Mouse (Mus musculus): ENCODE data around the gene Cysrt1. TPM values are rescaled to one million over a fixed set of nuclear protein-coding genes. Genes with fewer than 3 reads are reported as not detected.
"Not testable (repeated sequence)": the region's sequence is repeated elsewhere in the genome, so short reads cannot be mapped to it uniquely, and the experiment has no call there.

The Cysrt1 gene
- polyA plus RNA-seq, 1 experiment from 2014 or later: 0.24 TPM

- Histone ChIP-seq H3K27ac (ENCODE audit: low read depth, low read length) (peak overlapping the region; percentile 62), H3K27me3 (replicated peaks; ENCODE audit: control insufficient read depth, insufficient read depth, low read length) (no peaks in the 10 kb centered on the region; the same call in 1 of the 2 replicates), H3K4me2 (ENCODE audit: low read length) (peak overlapping the region; percentile 99), H3K36me3 (ENCODE audit: control insufficient read depth, insufficient read depth, low read length) (no peaks in the 10 kb centered on the region), H3K4me3 (ENCODE audit: low read length) (peak overlapping the region; percentile 83), H3K4me1 (ENCODE audit: control insufficient read depth, insufficient read depth, low read depth, low read length) (peaks cover 41% of the 10 kb centered on the region), H3K9me3 (ENCODE audit: control insufficient read depth, low read length) (no peaks in the 10 kb centered on the region), H3K9ac (ENCODE audit: low read depth, low read length) (peak overlapping the region; percentile 46; the same call in 1 of the 2 replicates)
- WGBS: 43% methylated on average over 10 of the region's 12 CpGs
- ATAC-seq: no peak
Observed at GRCm38 (mm10) chr2:25261870-25262269, 19.6 kb upstream of the Cysrt1 start.

DNA sequence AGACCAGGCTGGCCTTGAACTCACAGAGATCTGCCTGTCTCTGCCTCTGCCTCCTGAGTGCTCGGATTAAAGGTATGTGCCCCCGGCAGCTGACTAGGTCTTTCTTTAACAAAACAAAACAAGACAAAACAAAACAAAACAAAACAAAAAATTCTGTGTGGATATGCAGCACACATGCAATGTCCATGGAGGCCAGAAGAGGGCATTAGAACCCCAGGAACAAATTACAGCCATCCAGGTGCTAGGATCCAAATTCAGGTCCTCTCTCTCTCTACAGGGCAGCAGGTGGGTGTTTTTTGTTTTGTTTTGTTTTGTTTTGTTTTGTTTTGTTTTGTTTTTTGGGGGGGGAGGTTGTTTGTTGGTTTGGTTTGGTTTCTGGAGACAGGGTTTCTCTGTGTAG lies 16.6 kb upstream of the Cysrt1 start:
- ATAC-seq: no peak
- H3K9me3 ChIP-seq (ENCODE audit: control insufficient read depth, low read length): no peaks in the 10 kb centered on the region
- no peak overlapping the region for H3K9ac ChIP-seq (ENCODE audit: low read depth, low read length)
- H3K4me3 ChIP-seq (ENCODE audit: low read length): no peak overlapping the region
- H3K4me2 ChIP-seq (ENCODE audit: low read length): no peak overlapping the region
- no peak overlapping the region for H3K27ac ChIP-seq (ENCODE audit: low read depth, low read length)
- 44% methylated on average over 2 of the region's 2 CpGs for WGBS
- H3K27me3 ChIP-seq (replicated peaks; ENCODE audit: control insufficient read depth, insufficient read depth, low read length): no peaks in the 10 kb centered on the region
- H3K4me1 ChIP-seq (ENCODE audit: control insufficient read depth, insufficient read depth, low read depth, low read length): peaks cover 27% of the 10 kb centered on the region
- H3K36me3 ChIP-seq (ENCODE audit: control insufficient read depth, insufficient read depth, low read length): no peaks in the 10 kb centered on the region

DNA sequence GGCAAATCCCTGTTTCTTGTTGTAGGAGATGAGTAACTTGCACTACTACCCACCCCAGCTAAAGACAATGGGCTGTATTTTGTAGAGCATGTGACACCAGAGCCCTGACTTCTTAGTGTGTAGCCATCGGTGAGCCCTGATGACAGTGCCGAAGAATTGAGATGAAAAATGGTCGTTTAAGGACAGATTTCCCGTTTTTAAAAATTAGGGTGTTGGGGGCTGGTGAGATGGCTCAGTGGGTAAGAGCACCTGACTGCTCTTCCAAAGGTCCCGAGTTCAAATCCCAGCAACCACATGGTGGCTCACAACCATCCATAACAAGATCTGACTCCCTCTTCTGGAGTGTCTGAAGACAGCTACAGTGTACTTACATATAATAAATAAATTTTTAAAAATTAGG lies 15.0 kb upstream of the Cysrt1 start:
- WGBS: 91% methylated on average over 5 of the region's 5 CpGs

GRCm38 (mm10) chr2:25256443-25257109 lies 14.3 kb upstream of the Cysrt1 start:
- not testable (repeated sequence) for H3K27ac ChIP-seq (ENCODE audit: low read depth, low read length); H3K27me3 ChIP-seq (replicated peaks; ENCODE audit: control insufficient read depth, insufficient read depth, low read length); H3K9ac ChIP-seq (ENCODE audit: low read depth, low read length); ATAC-seq; H3K9me3 ChIP-seq (ENCODE audit: control insufficient read depth, low read length); H3K36me3 ChIP-seq (ENCODE audit: control insufficient read depth, insufficient read depth, low read length)
- H3K4me2 ChIP-seq (ENCODE audit: low read length): peak overlapping the region; percentile 96
- H3K4me3 ChIP-seq (ENCODE audit: low read length): peak overlapping the region; percentile 99
- 56% methylated on average over 11 of the region's 12 CpGs for WGBS
- peaks cover 19% of the 10 kb centered on the region for H3K4me1 ChIP-seq (ENCODE audit: control insufficient read depth, insufficient read depth, low read depth, low read length)

More for the DNA sequence above, 15.0 kb upstream of the Cysrt1 start:
- H3K9ac ChIP-seq (ENCODE audit: low read depth, low read length); H3K9me3 ChIP-seq (ENCODE audit: control insufficient read depth, low read length); H3K36me3 ChIP-seq (ENCODE audit: control insufficient read depth, insufficient read depth, low read length); H3K4me3 ChIP-seq (ENCODE audit: low read length); H3K4me2 ChIP-seq (ENCODE audit: low read length); H3K27ac ChIP-seq (ENCODE audit: low read depth, low read length); ATAC-seq; H3K27me3 ChIP-seq (replicated peaks; ENCODE audit: control insufficient read depth, insufficient read depth, low read length): not testable (repeated sequence)
- H3K4me1 ChIP-seq (ENCODE audit: control insufficient read depth, insufficient read depth, low read depth, low read length): peaks cover 19% of the 10 kb centered on the region

GRCm38 (mm10) chr2:25255284-25255779 lies 13.1 kb upstream of the Cysrt1 start, which contains the start of gene Tmem203:
Gene Tmem203, plus strand, starts transcription at chr2:25255439.
- Histone ChIP-seq H3K27me3 (replicated peaks; ENCODE audit: control insufficient read depth, insufficient read depth, low read length) (no peaks in the 10 kb centered on the region), H3K9me3 (ENCODE audit: control insufficient read depth, low read length) (no peaks in the 10 kb centered on the region), H3K4me2 (ENCODE audit: low read length) (peak within 1 kb of the TSS; percentile 96), H3K4me1 (ENCODE audit: control insufficient read depth, insufficient read depth, low read depth, low read length) (peaks cover 19% of the 10 kb centered on the region), H3K36me3 (ENCODE audit: control insufficient read depth, insufficient read depth, low read length) (peaks cover 2% of the 10 kb centered on the region; the same call in 1 of the 2 replicates), H3K4me3 (ENCODE audit: low read length) (peak within 1 kb of the TSS; percentile 99), H3K27ac (ENCODE audit: low read depth, low read length) (peak within 1 kb of the TSS; percentile 86), H3K9ac (ENCODE audit: low read depth, low read length) (peak within 1 kb of the TSS; percentile 97)
- peak; percentile 91 for ATAC-seq
- 0% methylated on average over 39 of the region's 39 CpGs for WGBS

DNA sequence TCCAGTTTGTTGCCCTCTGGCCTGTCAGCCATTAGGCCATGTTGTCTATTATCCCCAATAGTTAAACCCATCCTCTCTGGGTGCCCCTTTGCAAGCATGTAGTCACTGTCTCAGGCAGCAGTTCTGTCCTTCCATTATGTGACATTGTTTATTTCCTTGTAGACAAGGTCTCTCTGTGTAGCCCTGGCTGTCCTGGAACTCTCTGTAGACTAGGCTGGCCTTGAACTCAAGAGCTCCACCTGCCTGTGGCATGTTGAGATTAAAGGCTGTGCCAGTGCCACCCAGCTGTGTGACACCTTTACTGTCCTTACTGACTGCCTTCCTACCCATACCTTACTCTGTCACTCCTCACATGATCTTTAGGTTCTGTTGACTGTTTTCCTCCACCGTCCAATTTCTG lies 10.1 kb upstream of the Cysrt1 start:
- no peaks in the 10 kb centered on the region for H3K9me3 ChIP-seq (ENCODE audit: control insufficient read depth, low read length)
- H3K4me3 ChIP-seq (ENCODE audit: low read length): no peak overlapping the region
- no peak overlapping the region for H3K4me2 ChIP-seq (ENCODE audit: low read length)
- no peak overlapping the region for H3K9ac ChIP-seq (ENCODE audit: low read depth, low read length)
- no peaks in the 10 kb centered on the region for H3K27me3 ChIP-seq (replicated peaks; ENCODE audit: control insufficient read depth, insufficient read depth, low read length)
- ATAC-seq: no peak
- H3K27ac ChIP-seq (ENCODE audit: low read depth, low read length): no peak overlapping the region
- H3K4me1 ChIP-seq (ENCODE audit: control insufficient read depth, insufficient read depth, low read depth, low read length): peaks cover 19% of the 10 kb centered on the region
- H3K36me3 ChIP-seq (ENCODE audit: control insufficient read depth, insufficient read depth, low read length): peaks cover 2% of the 10 kb centered on the region; the same call in 1 of the 2 replicates
- 91% methylated on average over 1 of the region's 1 CpGs for WGBS

GRCm38 (mm10) chr2:25246183-25247072 lies 4.2 kb upstream of the Cysrt1 start, which contains the start of gene AL732309.1:
Gene AL732309.1, minus strand, starts transcription at chr2:25246863.
- Histone ChIP-seq H3K9me3 (ENCODE audit: control insufficient read depth, low read length) (no peaks in the 10 kb centered on the region), H3K4me2 (ENCODE audit: low read length) (no peak within 1 kb of the TSS), H3K9ac (ENCODE audit: low read depth, low read length) (no peak within 1 kb of the TSS), H3K27me3 (replicated peaks; ENCODE audit: control insufficient read depth, insufficient read depth, low read length) (no peaks in the 10 kb centered on the region), H3K4me1 (ENCODE audit: control insufficient read depth, insufficient read depth, low read depth, low read length) (peaks cover 16% of the 10 kb centered on the region), H3K4me3 (ENCODE audit: low read length) (no peak within 1 kb of the TSS), H3K27ac (ENCODE audit: low read depth, low read length) (no peak within 1 kb of the TSS), H3K36me3 (ENCODE audit: control insufficient read depth, insufficient read depth, low read length) (peaks cover 12% of the 10 kb centered on the region)
- WGBS: 86% methylated on average over 10 of the region's 10 CpGs
- no peak for ATAC-seq

GRCm38 (mm10) chr2:25244144-25244543 lies 1.9 kb upstream of the Cysrt1 start:
- Histone ChIP-seq H3K27me3 (replicated peaks; ENCODE audit: control insufficient read depth, insufficient read depth, low read length) (no peaks in the 10 kb centered on the region), H3K4me2 (ENCODE audit: low read length) (no peak overlapping the region), H3K4me1 (ENCODE audit: control insufficient read depth, insufficient read depth, low read depth, low read length) (peaks cover 25% of the 10 kb centered on the region), H3K9me3 (ENCODE audit: control insufficient read depth, low read length) (no peaks in the 10 kb centered on the region), H3K27ac (ENCODE audit: low read depth, low read length) (no peak overlapping the region), H3K4me3 (ENCODE audit: low read length) (no peak overlapping the region), H3K36me3 (ENCODE audit: control insufficient read depth, insufficient read depth, low read length) (peaks cover 12% of the 10 kb centered on the region), H3K9ac (ENCODE audit: low read depth, low read length) (no peak overlapping the region)
- no peak for ATAC-seq
- 89% methylated on average over 4 of the region's 4 CpGs for WGBS

GRCm38 (mm10) chr2:25243342-25243741 lies 1.1 kb upstream of the Cysrt1 start:
- no peak overlapping the region for H3K27ac ChIP-seq (ENCODE audit: low read depth, low read length)
- WGBS: 78% methylated on average over 8 of the region's 8 CpGs
- H3K4me3 ChIP-seq (ENCODE audit: low read length): peak overlapping the region; percentile 68
- peak overlapping the region; percentile 90 for H3K9ac ChIP-seq (ENCODE audit: low read depth, low read length)
- H3K36me3 ChIP-seq (ENCODE audit: control insufficient read depth, insufficient read depth, low read length): peaks cover 12% of the 10 kb centered on the region
- peaks cover 2% of the 10 kb centered on the region; the same call in 1 of the 2 replicates for H3K27me3 ChIP-seq (replicated peaks; ENCODE audit: control insufficient read depth, insufficient read depth, low read length)
- H3K9me3 ChIP-seq (ENCODE audit: control insufficient read depth, low read length): no peaks in the 10 kb centered on the region
- H3K4me1 ChIP-seq (ENCODE audit: control insufficient read depth, insufficient read depth, low read depth, low read length): peaks cover 25% of the 10 kb centered on the region
- peak overlapping the region; percentile 87 for H3K4me2 ChIP-seq (ENCODE audit: low read length)
- no peak for ATAC-seq
